Mouse (Mus musculus) MEL (cell line): ENCODE data around the gene Lcor.

Experiments used
- BHLHE40 ChIP-seq: IDR thresholded peaks from 2 replicates; pipeline ENCODE4 v1.6.1; 2012; ENCODE audit warnings: low read depth, mild to moderate bottlenecking, inconsistent platforms, low read length, improper control_type of control experiment, borderline replicate concordance
- CTCF ChIP-seq, 3 experiments: IDR thresholded peaks in 2 of 3; conservative IDR thresholded peaks in 1 of 3; 2 replicates each; pipeline ENCODE4 v1.5.1; 2011 to 2012; ENCODE audit warnings: low read length in 3 of 3, low read depth in 2 of 3, mild to moderate bottlenecking in 2 of 3, improper control_type of control experiment in 1 of 3, inconsistent platforms in 1 of 3, mixed read lengths in 1 of 3, moderate library complexity in 1 of 3; ENCODE audit not compliant: control insufficient read depth in 1 of 3, insufficient read depth in 1 of 3, poor library complexity in 1 of 3, severe bottlenecking in 1 of 3
- HCFC1 ChIP-seq: IDR thresholded peaks from 2 replicates; pipeline ENCODE4 v1.6.1; 2012; ENCODE audit warnings: low read depth, mild to moderate bottlenecking, inconsistent platforms, low read length, improper control_type of control experiment, moderate library complexity
- MAFK ChIP-seq: IDR thresholded peaks from 2 replicates; pipeline ENCODE4 v1.6.1; 2011; ENCODE audit warnings: low read depth, mild to moderate bottlenecking, low read length, improper control_type of control experiment, borderline replicate concordance
- MEF2A ChIP-seq: IDR thresholded peaks from 2 replicates; pipeline ENCODE4 v1.6.1; 2014; ENCODE audit warnings: low read depth, mild to moderate bottlenecking, inconsistent platforms, low read length, improper control_type of control experiment; ENCODE audit not compliant: poor library complexity, insufficient replicate concordance, severe bottlenecking; ENCODE audit errors: extremely low read depth
- MXI1 ChIP-seq: IDR thresholded peaks from 2 replicates; pipeline ENCODE4 v1.6.1; 2011; ENCODE audit warnings: mild to moderate bottlenecking, low read depth, low read length, improper control_type of control experiment
- MYB ChIP-seq: IDR thresholded peaks from 2 replicates; pipeline ENCODE4 v1.6.1; 2011; ENCODE audit warnings: mild to moderate bottlenecking, low read depth, low read length, improper control_type of control experiment
- NRF1 ChIP-seq: IDR thresholded peaks from 2 replicates; pipeline ENCODE4 v1.6.1; 2014; ENCODE audit warnings: low read depth, mild to moderate bottlenecking, inconsistent platforms, low read length, improper control_type of control experiment, moderate library complexity; ENCODE audit not compliant: poor library complexity, insufficient read depth, severe bottlenecking
- POLR2A ChIP-seq, 2 experiments: IDR thresholded peaks; 2 replicates each; pipeline ENCODE4 v1.6.1; 2011 to 2012; ENCODE audit warnings: low read length in 2 of 2, mild to moderate bottlenecking in 2 of 2, control low read depth in 1 of 2, improper control_type of control experiment in 1 of 2, low read depth in 1 of 2, moderate library complexity in 1 of 2; ENCODE audit not compliant: control insufficient read depth in 1 of 2, insufficient read depth in 1 of 2, poor library complexity in 1 of 2
- POLR2AphosphoS2 ChIP-seq: IDR thresholded peaks from 2 replicates; pipeline ENCODE4 v1.6.1; 2011; ENCODE audit warnings: low read length, improper control_type of control experiment
- SMC3 ChIP-seq: IDR thresholded peaks from 2 replicates; pipeline ENCODE4 v1.6.1; 2011; ENCODE audit warnings: low read depth, low read length, improper control_type of control experiment
- TAL1 ChIP-seq: IDR thresholded peaks from 2 replicates; pipeline ENCODE4 v1.6.1; 2012; ENCODE audit warnings: mild to moderate bottlenecking, inconsistent platforms, low read length, moderate library complexity, mixed read lengths
- TBP ChIP-seq: IDR thresholded peaks from 2 replicates; pipeline ENCODE4 v1.8.0; 2011; ENCODE audit warnings: low read depth, low read length, improper control_type of control experiment

- TF ChIP-seq CTCF (IDR thresholded peaks at IDR 0.05 in 2 of 3, conservative IDR thresholded peaks at IDR 0.05 in 1 of 3; ENCODE audit: control insufficient read depth in 1 of 3, insufficient read depth in 1 of 3, low read depth in 2 of 3, low read length in 3 of 3, poor library complexity in 1 of 3, severe bottlenecking in 1 of 3) (no peak), POLR2AphosphoS2 (no peak), POLR2A (IDR thresholded peaks at IDR 0.05; ENCODE audit: control insufficient read depth in 1 of 2, insufficient read depth in 1 of 2, low read depth in 1 of 2, low read length in 2 of 2, poor library complexity in 1 of 2) (no peak), TBP (no peak), SMC3 (no peak), MEF2A (no peak), MXI1 (no peak), BHLHE40 (no peak), HCFC1 (no peak), TAL1 (no peak), MAFK (no peak), NRF1 (no peak), MYB (no peak)
Measured at GRCm38 (mm10) chr19:41441911-41442607, 40.4 kb upstream of the Lcor start.
